Mouse (Mus musculus): Measurements from ENCODE around the gene Dok3. TPM values are rescaled to one million over a fixed set of nuclear protein-coding genes. Genes with fewer than 3 reads are reported as not detected.

The Dok3 gene
- total and polyA plus RNA-seq, 3 experiments = 1.6 to 4.3 TPM; not detected in 1

- DNase-seq (ENCODE audit: low read depth, low spot score) = no peak
- peak overlapping the region in 1 of 2 experiments; percentile 75; a peak in 2 of 4 replicates for H3K4me3 ChIP-seq (ENCODE audit: control insufficient read depth in 1 of 2, insufficient read depth in 1 of 2, low read depth in 2 of 2, low read length in 2 of 2)
- peaks cover 0 to 4% of the 10 kb centered on the region in 2 experiments; a peak in 2 of 4 replicates for H3K4me1 ChIP-seq (ENCODE audit: control insufficient read depth in 1 of 2, insufficient read depth in 2 of 2, low read length in 2 of 2)
- H3K27ac ChIP-seq (ENCODE audit: control insufficient read depth, low read depth, low read length) = no peak overlapping the region
- no peaks in the 10 kb centered on the region for H3K27me3 ChIP-seq (ENCODE audit: control insufficient read depth in 1 of 2, insufficient read depth in 2 of 2, low read length in 2 of 2)
- 0 out of 4 replicates have a peak, but pooled peaks cover 0 to 2% of the 10 kb centered on the region in 2 experiments for H3K36me3 ChIP-seq (ENCODE audit: control insufficient read depth in 1 of 2, insufficient read depth in 2 of 2, low read length in 2 of 2)
- H3K9ac ChIP-seq (ENCODE audit: control insufficient read depth, low read depth, low read length, poor library complexity, severe bottlenecking) = no peak overlapping the region
- peaks cover 7% of the 10 kb centered on the region for H3K79me2 ChIP-seq (ENCODE audit: control insufficient read depth, insufficient read depth, low read length, poor library complexity)
- H3K9me3 ChIP-seq (replicated peaks; ENCODE audit: insufficient read depth, low read length) = no peaks in the 10 kb centered on the region
- TF ChIP-seq EP300 (IDR thresholded peaks at IDR 0.05; ENCODE audit: low read depth in 1 of 2, low read length in 2 of 2) = no peak
- TF ChIP-seq NELFE (IDR thresholded peaks at IDR 0.05; ENCODE audit: low read depth, low read length) = no peak
- no peak for TF ChIP-seq JUND (IDR thresholded peaks at IDR 0.05; ENCODE audit: low read depth, low read length)
- no peak for TF ChIP-seq ZMIZ1 (IDR thresholded peaks at IDR 0.05; ENCODE audit: low read depth, low read length)
- TF ChIP-seq ZKSCAN1 (IDR thresholded peaks at IDR 0.05; ENCODE audit: low read depth, low read length) = no peak
- TF ChIP-seq CTCF (IDR thresholded peaks at IDR 0.05 in 2 of 3, conservative IDR thresholded peaks at IDR 0.05 in 1 of 3; ENCODE audit: control insufficient read depth in 1 of 3, insufficient read depth in 1 of 3, low read depth in 2 of 3, low read length in 3 of 3, poor library complexity in 1 of 3, severe bottlenecking in 1 of 3) = no peak
- no peak for TF ChIP-seq POLR2A (IDR thresholded peaks at IDR 0.05; ENCODE audit: control insufficient read depth in 1 of 2, insufficient read depth in 1 of 2, low read depth in 1 of 2, low read length in 2 of 2, poor library complexity in 1 of 2)
- no peak for TF ChIP-seq CHD1 (IDR thresholded peaks at IDR 0.05; ENCODE audit: low read depth, low read length)
- no peak for TF ChIP-seq ETS1 (IDR thresholded peaks at IDR 0.05; ENCODE audit: low read depth, low read length)
- no peak for TF ChIP-seq ZNF384 (IDR thresholded peaks at IDR 0.05; ENCODE audit: low read depth, low read length)
- no peak for TF ChIP-seq NRF1 (IDR thresholded peaks at IDR 0.05; ENCODE audit: insufficient read depth, low read depth, low read length, poor library complexity, severe bottlenecking)
- no peak for TF ChIP-seq GABPA (IDR thresholded peaks at IDR 0.05; ENCODE audit: low read depth, low read length)
- TF ChIP-seq CHD2 (IDR thresholded peaks at IDR 0.05; ENCODE audit: low read length) = no peak
- TF ChIP-seq MYB (IDR thresholded peaks at IDR 0.05; ENCODE audit: low read depth, low read length) = no peak
- no peak for TF ChIP-seq MYC (IDR thresholded peaks at IDR 0.05; ENCODE audit: low read depth, low read length)
- TF ChIP-seq GATA1 (IDR thresholded peaks at IDR 0.05; ENCODE audit: low read depth, low read length) = no peak
- no peak for TF ChIP-seq SMC3 (IDR thresholded peaks at IDR 0.05; ENCODE audit: low read depth, low read length)
These were observed 6.1 kb upstream of the Dok3 start for GRCm38 (mm10) chr13:55535191-55535590.

- peak; percentile 80 for DNase-seq (ENCODE audit: low read depth, low spot score)
- peaks cover 0 to 31% of the 10 kb centered on the region in 2 experiments; a peak in 3 of 4 replicates for H3K4me1 ChIP-seq (ENCODE audit: control insufficient read depth in 1 of 2, insufficient read depth in 2 of 2, low read length in 2 of 2)
- H3K4me3 ChIP-seq (ENCODE audit: control insufficient read depth in 1 of 2, insufficient read depth in 1 of 2, low read depth in 2 of 2, low read length in 2 of 2) = peak overlapping the region in 1 of 2 experiments; percentile 11; a peak in 1 of 4 replicates
- peak overlapping the region; percentile 56 for H3K9ac ChIP-seq (ENCODE audit: control insufficient read depth, low read depth, low read length, poor library complexity, severe bottlenecking)
- no peaks in the 10 kb centered on the region for H3K27me3 ChIP-seq (ENCODE audit: control insufficient read depth in 1 of 2, insufficient read depth in 2 of 2, low read length in 2 of 2)
- no peaks in the 10 kb centered on the region for H3K79me2 ChIP-seq (ENCODE audit: control insufficient read depth, insufficient read depth, low read length, poor library complexity)
- H3K27ac ChIP-seq (ENCODE audit: control insufficient read depth, low read depth, low read length) = peak overlapping the region; percentile 75
- H3K36me3 ChIP-seq (ENCODE audit: control insufficient read depth in 1 of 2, insufficient read depth in 2 of 2, low read length in 2 of 2) = peaks cover 2 to 18% of the 10 kb centered on the region in 2 experiments; a peak in 3 of 4 replicates
- no peaks in the 10 kb centered on the region for H3K9me3 ChIP-seq (replicated peaks; ENCODE audit: insufficient read depth, low read length)
- TF ChIP-seq POLR2A (IDR thresholded peaks at IDR 0.05; ENCODE audit: control insufficient read depth in 1 of 2, insufficient read depth in 1 of 2, low read depth in 1 of 2, low read length in 2 of 2, poor library complexity in 1 of 2) = no peak; a peak in 1 of 4 replicates
- TF ChIP-seq MAX (IDR thresholded peaks at IDR 0.05; ENCODE audit: low read length) = no peak
- peak; percentile 71 to 84 for TF ChIP-seq EP300 (IDR thresholded peaks at IDR 0.05; ENCODE audit: low read depth in 1 of 2, low read length in 2 of 2)
- no peak for TF ChIP-seq CHD1 (IDR thresholded peaks at IDR 0.05; ENCODE audit: low read depth, low read length)
- no peak for TF ChIP-seq RCOR1 (IDR thresholded peaks at IDR 0.05; ENCODE audit: low read depth, low read length)
- no peak for TF ChIP-seq CTCF (IDR thresholded peaks at IDR 0.05 in 2 of 3, conservative IDR thresholded peaks at IDR 0.05 in 1 of 3; ENCODE audit: control insufficient read depth in 1 of 3, insufficient read depth in 1 of 3, low read depth in 2 of 3, low read length in 3 of 3, poor library complexity in 1 of 3, severe bottlenecking in 1 of 3)
- TF ChIP-seq GATA1 (IDR thresholded peaks at IDR 0.05; ENCODE audit: low read depth, low read length) = peak; percentile 82
- no peak for TF ChIP-seq POLR2AphosphoS2 (IDR thresholded peaks at IDR 0.05; ENCODE audit: low read length)
- TF ChIP-seq ZKSCAN1 (IDR thresholded peaks at IDR 0.05; ENCODE audit: low read depth, low read length) = no peak
- TF ChIP-seq MAZ (IDR thresholded peaks at IDR 0.05; ENCODE audit: low read depth, low read length) = 0 out of 2 replicates have a peak, but pooled peaks have one; percentile 56
- no peak for TF ChIP-seq MAFK (IDR thresholded peaks at IDR 0.05; ENCODE audit: borderline replicate concordance, low read depth, low read length)
- peak; percentile 89 for TF ChIP-seq ZNF384 (IDR thresholded peaks at IDR 0.05; ENCODE audit: low read depth, low read length)
- peak; percentile 81 for TF ChIP-seq TAL1 (IDR thresholded peaks at IDR 0.05; ENCODE audit: low read length)
- no peak for TF ChIP-seq NELFE (IDR thresholded peaks at IDR 0.05; ENCODE audit: low read depth, low read length)
- TF ChIP-seq MXI1 (IDR thresholded peaks at IDR 0.05; ENCODE audit: low read depth, low read length) = no peak
- no peak for TF ChIP-seq ZMIZ1 (IDR thresholded peaks at IDR 0.05; ENCODE audit: low read depth, low read length)
- TF ChIP-seq UBTF (IDR thresholded peaks at IDR 0.05; ENCODE audit: borderline replicate concordance, insufficient read depth, low read depth, low read length) = no peak
- TF ChIP-seq MEF2A (IDR thresholded peaks at IDR 0.05; ENCODE audit: extremely low read depth, insufficient replicate concordance, low read depth, low read length, poor library complexity, severe bottlenecking) = no peak
- no peak for TF ChIP-seq JUND (IDR thresholded peaks at IDR 0.05; ENCODE audit: low read depth, low read length)
- peak; percentile 72; the same call in 1 of the 2 replicates for TF ChIP-seq ETS1 (IDR thresholded peaks at IDR 0.05; ENCODE audit: low read depth, low read length)
These were observed 993 bp downstream of the Dok3 start for GRCm38 (mm10) chr13:55527834-55528772.

Measured in MEL (cell line).